Mouse (Mus musculus) heart, embryonic 14.5 days (tissue): ENCODE measurements around the gene Mycbp2. TPM values are rescaled to one million over a fixed set of nuclear protein-coding genes. Genes with fewer than 3 reads are reported as not detected.

Source experiments
- ATAC-seq: fragments of 200-750 bp; cut with Nextera tagmentation; 2 replicates; pipeline ENCODE4 v1.8.0; 2017; ENCODE audit warnings: low read depth, moderate TSS enrichment; ENCODE audit not compliant: insufficient number of reproducible peaks, insufficient read depth, low FRiP score
- H3K27ac ChIP-seq, 2 experiments: fragments of 200-500 bp in 1 of 2; fragments of 300-500 bp in 1 of 2; sonication (generic) in 1 of 2; replicated peaks in 1 of 2; 2 replicates each; pipeline ENCODE4 v1.5.1; 2012 to 2014; ENCODE audit warnings: low read depth in 2 of 2, low read length in 2 of 2, control low read depth in 1 of 2, mild to moderate bottlenecking in 1 of 2, mixed read lengths in 1 of 2; ENCODE audit not compliant: control insufficient read depth in 1 of 2, insufficient read depth in 1 of 2
- H3K27me3 ChIP-seq: fragments of 300-500 bp; sonication (generic); 2 replicates; pipeline ENCODE4 v1.6.1; 2014; ENCODE audit warnings: mild to moderate bottlenecking, low read length, control low read depth; ENCODE audit not compliant: control insufficient read depth, insufficient read depth
- H3K36me3 ChIP-seq: fragments of 300-500 bp; sonication (generic); 2 replicates; pipeline ENCODE4 v1.6.1; 2014; ENCODE audit warnings: mild to moderate bottlenecking, control low read depth, low read length, mixed read lengths; ENCODE audit not compliant: control insufficient read depth, insufficient read depth
- H3K4me1 ChIP-seq, 2 experiments: fragments of 200-500 bp in 1 of 2; fragments of 300-500 bp in 1 of 2; sonication (generic) in 1 of 2; 2 replicates each; pipeline ENCODE4 v1.6.1; 2012 to 2014; ENCODE audit warnings: low read length in 2 of 2, control low read depth in 1 of 2, mixed read lengths in 1 of 2; ENCODE audit not compliant: control insufficient read depth in 2 of 2, insufficient read depth in 2 of 2
- H3K4me2 ChIP-seq: fragments of 300-500 bp; sonication (generic); 2 replicates; pipeline ENCODE4 v1.6.1; 2014; ENCODE audit warnings: mild to moderate bottlenecking, low read length
- H3K4me3 ChIP-seq, 2 experiments: fragments of 200-500 bp in 1 of 2; fragments of 300-500 bp in 1 of 2; sonication (generic) in 1 of 2; 2 replicates each; pipeline ENCODE4 v1.5.1; 2012 to 2014; ENCODE audit warnings: low read length in 2 of 2, mild to moderate bottlenecking in 2 of 2, control low read depth in 1 of 2, low read depth in 1 of 2, moderate library complexity in 1 of 2; ENCODE audit not compliant: control insufficient read depth in 1 of 2, insufficient read depth in 1 of 2
- H3K9ac ChIP-seq: fragments of 300-500 bp; sonication (generic); 2 replicates; pipeline ENCODE4 v1.6.1; 2014; ENCODE audit warnings: mild to moderate bottlenecking, low read length
- H3K9me3 ChIP-seq: fragments of 300-500 bp; sonication (generic); 2 replicates; pipeline ENCODE4 v1.6.1; 2016; ENCODE audit warnings: low read length, control low read depth; ENCODE audit not compliant: control insufficient read depth
- WGBS: fragments of 180-500 bp; shearing (Covaris S2); extraction: QIAGEN DNeasy Blood & Tissue Kit; methylation state at CpG from one replicate; pipeline ENCODE4 v1.1.7; 2014; 5-methylcytosine and 5-hydroxymethylcytosine counted together
- polyA plus RNA-seq: library from polyadenylated mRNA; unstranded; fragments of >200 nt; fragmentation: Nextera tagmentation; extraction: Ambion mirVana; gene quantifications from 2 replicates; pipeline ENCODE4 v1.2.1, GENCODE M21; 2014

The Mycbp2 gene
- polyA plus RNA-seq, 1 experiment from 2014 or later: 16.6 TPM

- Histone ChIP-seq H3K4me2 (no peak overlapping the region), H3K9ac (no peak overlapping the region), H3K27ac (no peak overlapping the region), H3K4me3 (no peak overlapping the region), H3K27me3 (no peaks in the 10 kb centered on the region), H3K9me3 (no peaks in the 10 kb centered on the region), H3K36me3 (peaks cover 63% of the 10 kb centered on the region), H3K4me1 (no peaks in the 10 kb centered on the region)
- ATAC-seq: no peak
- 76% methylated on average over 3 of the region's 3 CpGs for WGBS
Observed at GRCm38 (mm10) chr14:103186658-103187057, 160.0 kb downstream of the Mycbp2 start.

GRCm38 (mm10) chr14:103186076-103186475 is 160.5 kb downstream of the Mycbp2 start:
- Histone ChIP-seq H3K9me3 (no peaks in the 10 kb centered on the region), H3K4me1 (no peaks in the 10 kb centered on the region), H3K36me3 (peaks cover 60% of the 10 kb centered on the region), H3K27me3 (no peaks in the 10 kb centered on the region), H3K9ac (no peak overlapping the region), H3K4me2 (no peak overlapping the region), H3K4me3 (no peak overlapping the region), H3K27ac (no peak overlapping the region)
- 82% methylated on average over 4 of the region's 4 CpGs for WGBS
- ATAC-seq: no peak

GRCm38 (mm10) chr14:103180096-103180495 is 166.5 kb downstream of the Mycbp2 start:
- Histone ChIP-seq H3K27me3 (no peaks in the 10 kb centered on the region), H3K27ac (no peak overlapping the region), H3K9ac (no peak overlapping the region), H3K36me3 (peaks cover 25% of the 10 kb centered on the region), H3K4me1 (no peaks in the 10 kb centered on the region), H3K4me3 (no peak overlapping the region), H3K4me2 (no peak overlapping the region), H3K9me3 (no peaks in the 10 kb centered on the region)
- no peak for ATAC-seq
- 93% methylated on average over 2 of the region's 2 CpGs for WGBS

- Histone ChIP-seq H3K9me3 (no peaks in the 10 kb centered on the region), H3K4me3 (no peak overlapping the region), H3K4me2 (no peak overlapping the region), H3K9ac (no peak overlapping the region), H3K27ac (no peak overlapping the region), H3K27me3 (no peaks in the 10 kb centered on the region), H3K36me3 (peaks cover 12% of the 10 kb centered on the region), H3K4me1 (no peaks in the 10 kb centered on the region)
- WGBS: 37% methylated on average over 5 of the region's 5 CpGs
- ATAC-seq: no peak
Observed at GRCm38 (mm10) chr14:103162923-103163322, 183.7 kb downstream of the Mycbp2 start.

- H3K4me3 ChIP-seq: no peak overlapping the region
- 86% methylated on average over 7 of the region's 7 CpGs for WGBS
- peaks cover 43% of the 10 kb centered on the region for H3K36me3 ChIP-seq
- ATAC-seq: no peak
- H3K9me3 ChIP-seq: no peaks in the 10 kb centered on the region
- no peak overlapping the region for H3K27ac ChIP-seq
- no peaks in the 10 kb centered on the region for H3K27me3 ChIP-seq
- no peak overlapping the region for H3K4me2 ChIP-seq
- no peaks in the 10 kb centered on the region for H3K4me1 ChIP-seq
- H3K9ac ChIP-seq: no peak overlapping the region
Observed at GRCm38 (mm10) chr14:103155685-103156084, 190.9 kb downstream of the Mycbp2 start.

GRCm38 (mm10) chr14:103150139-103150538 is 196.5 kb downstream of the Mycbp2 start:
- H3K27me3 ChIP-seq: no peaks in the 10 kb centered on the region
- H3K9me3 ChIP-seq: no peaks in the 10 kb centered on the region
- H3K9ac ChIP-seq: no peak overlapping the region
- WGBS: 89% methylated on average over 5 of the region's 5 CpGs
- no peak overlapping the region for H3K4me3 ChIP-seq
- peaks cover 73% of the 10 kb centered on the region for H3K36me3 ChIP-seq
- no peak overlapping the region for H3K4me2 ChIP-seq
- H3K4me1 ChIP-seq: no peaks in the 10 kb centered on the region
- ATAC-seq: no peak
- no peak overlapping the region for H3K27ac ChIP-seq

GRCm38 (mm10) chr14:103131991-103132390 is 214.6 kb downstream of the Mycbp2 start:
- Histone ChIP-seq H3K36me3 (peaks cover 74% of the 10 kb centered on the region), H3K4me2 (no peak overlapping the region), H3K4me1 (no peaks in the 10 kb centered on the region), H3K9me3 (no peaks in the 10 kb centered on the region), H3K27me3 (no peaks in the 10 kb centered on the region), H3K9ac (no peak overlapping the region), H3K4me3 (no peak overlapping the region), H3K27ac (no peak overlapping the region)
- ATAC-seq: no peak
- WGBS: 80% methylated on average over 2 of the region's 2 CpGs

GRCm38 (mm10) chr14:103125756-103126155 is 220.9 kb downstream of the Mycbp2 start:
- no peak overlapping the region for H3K27ac ChIP-seq
- no peaks in the 10 kb centered on the region for H3K9me3 ChIP-seq
- no peak overlapping the region for H3K9ac ChIP-seq
- no peak overlapping the region for H3K4me2 ChIP-seq
- H3K4me3 ChIP-seq: no peak overlapping the region
- 88% methylated on average over 6 of the region's 6 CpGs for WGBS
- peaks cover 78% of the 10 kb centered on the region for H3K36me3 ChIP-seq
- ATAC-seq: no peak
- no peaks in the 10 kb centered on the region for H3K27me3 ChIP-seq
- H3K4me1 ChIP-seq: no peaks in the 10 kb centered on the region
